Mouse (Mus musculus): ENCODE measurements around the gene Snx17.

Gene Snx17

DNA sequence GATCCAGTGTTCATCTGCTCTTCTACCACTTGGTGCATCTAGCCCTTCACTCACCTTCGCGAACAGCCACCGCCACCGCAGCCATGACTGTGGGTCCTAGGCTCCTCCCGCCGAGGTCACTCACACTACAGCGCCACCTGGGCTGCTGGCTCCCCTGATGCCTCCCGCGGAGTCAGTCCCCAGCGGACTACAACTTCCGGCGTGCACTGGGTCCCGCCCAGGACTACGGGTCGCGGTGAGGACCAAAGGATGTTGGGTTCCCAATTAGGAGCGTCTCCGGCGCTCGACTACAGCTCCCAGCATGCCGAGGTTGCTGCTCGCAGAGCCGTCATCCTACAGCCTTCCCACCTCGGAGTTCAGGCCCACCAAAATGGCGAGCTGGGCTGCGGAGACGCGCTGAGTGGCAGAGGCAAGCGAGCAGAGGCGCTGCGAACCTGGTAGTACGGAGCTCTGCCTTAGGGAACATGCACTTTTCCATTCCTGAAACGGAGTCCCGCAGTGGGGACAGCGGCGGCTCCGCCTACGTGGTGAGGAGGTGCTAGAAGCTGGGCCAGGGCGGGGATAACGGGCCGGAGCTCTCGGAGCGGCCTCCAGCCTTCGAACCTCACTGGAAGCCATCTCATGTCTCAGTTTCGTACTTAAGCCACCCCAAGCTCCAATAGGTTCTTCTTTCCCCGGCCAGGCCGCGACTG is at the start of gene Snx17, which contains the start of gene Eif2b4:
Gene Snx17, plus strand, starts transcription at position 289 of the 692 bp plus-strand sequence.
Gene Eif2b4, minus strand, starts transcription at position 492 of the 692 bp plus-strand sequence.
- in situ Hi-C loops (cut with MboI, MseI), result loop anchor here in 1 of 2 experiments (5.0 to 10.0 kb wide), 2 partner anchors 99 to 288 kb away; partner anchors contain the start of genes Ift172 and Ost4

DNA sequence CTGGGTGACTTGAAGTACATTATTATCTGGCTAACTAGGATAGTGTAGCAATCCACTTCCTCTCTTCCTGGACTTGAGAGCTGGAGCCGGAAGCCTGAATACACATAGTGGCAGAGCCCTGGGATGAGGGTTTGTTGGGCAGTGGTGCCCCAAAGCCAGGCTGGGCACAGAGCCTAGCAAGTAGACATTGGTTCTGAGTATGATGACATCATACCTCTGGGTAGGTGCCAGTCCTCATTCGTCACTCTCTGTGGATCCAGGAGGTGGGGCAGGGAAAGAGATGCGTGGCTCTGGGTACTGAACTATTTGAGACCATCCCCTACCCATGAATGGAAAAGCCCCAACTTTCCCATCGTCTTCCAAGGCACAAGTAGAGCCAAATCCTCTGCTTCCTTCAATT is 43.2 kb upstream of the Snx17 start:
- in situ Hi-C loops (cut with MboI, MseI), result no loop called here

DNA sequence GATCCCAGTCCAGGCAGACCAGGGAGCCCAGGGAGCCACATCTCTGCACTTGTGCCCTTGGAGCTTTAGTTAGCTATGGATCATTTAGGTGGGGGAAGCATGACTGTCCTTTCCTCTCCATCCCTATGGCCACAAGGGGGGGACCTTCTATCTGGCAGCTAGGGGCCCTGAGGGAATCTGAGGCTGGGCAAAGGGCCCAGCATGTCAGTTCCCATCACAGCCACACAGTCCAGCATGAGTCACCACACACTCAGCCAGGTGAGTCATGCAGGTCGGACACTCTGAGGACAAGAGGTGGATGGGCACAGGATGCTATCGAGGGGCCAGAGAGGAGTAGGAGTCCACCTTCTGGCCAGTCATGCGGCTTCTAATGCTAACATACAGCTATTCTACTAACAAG is 41.3 kb upstream of the Snx17 start:
- in situ Hi-C loops (cut with MboI, MseI), result no loop called here

DNA sequence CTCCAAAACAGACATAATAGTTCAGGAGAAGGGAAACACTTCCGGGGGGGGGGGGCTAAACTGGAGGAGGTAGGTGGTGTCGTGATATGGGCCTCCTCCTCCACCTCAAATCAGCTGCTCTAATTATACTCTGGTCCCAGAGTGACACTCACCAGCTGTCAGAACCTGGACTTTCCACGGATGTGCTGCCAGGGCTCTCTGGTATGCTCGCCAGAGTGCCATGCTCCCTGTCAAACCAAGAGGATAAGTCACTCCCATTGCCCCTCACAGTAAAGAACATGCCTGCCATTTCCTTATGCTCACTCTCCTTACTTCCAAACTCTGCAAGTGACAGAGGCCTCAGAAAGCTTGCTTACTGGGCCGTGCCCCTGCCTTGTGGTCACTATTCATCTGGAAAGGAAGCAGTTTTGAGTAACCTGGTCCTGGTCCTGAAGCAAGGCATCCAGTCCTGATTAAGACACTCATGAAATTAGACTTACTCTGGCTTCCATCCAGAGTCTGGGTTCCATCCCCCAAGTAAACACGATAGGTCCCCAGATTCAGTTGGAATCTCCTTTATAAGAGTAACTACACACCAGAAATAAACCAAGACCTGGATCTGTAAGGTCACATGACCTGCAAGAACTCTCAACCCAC is 39.4 kb upstream of the Snx17 start:
- in situ Hi-C loops (cut with MboI, MseI), result no loop called here

DNA sequence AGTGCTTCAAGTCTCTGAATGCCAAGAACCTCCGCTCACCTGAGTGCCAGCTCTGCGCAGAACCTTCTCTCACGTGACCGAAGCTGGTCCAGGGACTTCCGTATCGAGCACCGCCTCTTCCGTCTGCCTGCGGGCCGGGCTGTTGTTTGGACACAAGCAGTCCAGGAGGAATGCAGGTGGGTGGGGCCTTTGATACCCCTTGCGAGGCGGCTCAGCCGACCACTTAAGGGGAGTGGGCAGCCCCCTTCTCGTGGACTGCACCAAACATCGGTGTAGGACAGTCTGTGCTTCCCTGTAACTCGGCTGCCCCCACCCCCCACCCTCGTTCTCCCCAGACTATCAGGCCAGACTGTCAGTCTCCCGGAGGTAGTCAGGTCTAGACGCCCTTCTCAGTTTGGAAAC is 38.9 kb upstream of the Snx17 start, which contains the start of gene Mpv17:
Gene Mpv17, minus strand, starts transcription at position 100 of the 402 bp plus-strand sequence.
- in situ Hi-C loops (cut with MboI, MseI), result no loop called here

DNA sequence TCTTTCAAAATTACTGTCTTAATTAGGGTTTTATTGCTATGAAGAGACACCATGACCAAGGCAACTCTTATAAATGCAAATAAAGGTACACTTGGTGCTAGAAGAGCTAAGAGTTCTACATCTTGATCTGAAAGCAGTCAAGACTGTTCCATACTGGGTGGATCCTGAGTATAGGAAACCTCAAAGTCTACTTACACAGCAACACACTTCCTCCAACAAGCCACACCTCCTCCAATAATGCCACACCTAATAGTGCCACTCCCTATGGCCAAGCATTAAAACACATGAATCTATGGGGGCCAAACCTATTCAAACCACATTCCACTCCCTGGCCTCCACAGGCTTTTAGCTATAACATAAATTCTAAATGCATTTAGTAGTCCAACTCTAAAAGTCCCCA is 30.6 kb upstream of the Snx17 start:
- in situ Hi-C loops (cut with MboI, MseI), result no loop called here

DNA sequence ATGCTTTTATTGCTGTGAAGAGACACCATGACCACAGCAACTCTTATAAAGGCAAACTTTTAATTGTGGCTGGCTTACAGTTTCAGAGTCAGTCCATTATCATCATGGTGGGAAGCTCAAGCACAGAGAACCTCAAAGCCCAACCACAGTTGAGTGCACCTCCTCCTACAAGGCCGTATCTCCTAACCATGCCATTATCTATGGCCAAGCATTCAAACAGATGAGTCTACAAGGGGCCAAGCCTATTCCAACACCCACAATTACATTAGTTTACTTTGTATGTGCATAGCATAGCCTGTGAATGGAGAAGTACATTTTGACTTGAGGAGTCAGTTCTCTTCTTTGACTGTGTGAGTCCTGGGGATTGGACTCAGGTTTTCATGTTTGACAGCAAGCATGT is 28.1 kb upstream of the Snx17 start:
- in situ Hi-C loops (cut with MboI, MseI), result no loop called here

DNA sequence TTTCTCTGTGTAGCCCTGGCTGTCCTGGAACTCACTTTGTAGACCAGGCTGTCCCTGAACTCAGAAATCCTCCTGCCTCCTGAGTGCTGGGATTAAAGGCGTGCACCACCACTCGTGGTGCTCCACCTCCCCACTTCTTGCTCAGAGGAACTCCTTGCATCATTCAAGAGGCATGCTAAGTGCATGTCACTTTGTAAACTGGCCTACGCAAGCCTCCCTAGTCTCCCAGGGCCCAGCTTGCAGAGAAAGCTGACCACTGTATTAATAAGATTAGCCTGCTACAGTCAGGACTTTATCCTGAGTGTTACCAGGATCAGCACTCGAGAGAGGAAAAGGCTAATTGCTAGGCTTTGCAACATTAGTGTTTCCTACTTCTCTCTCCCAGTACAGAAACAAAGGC is 24.4 kb upstream of the Snx17 start:
- in situ Hi-C loops (cut with MboI, MseI), result no loop called here

DNA sequence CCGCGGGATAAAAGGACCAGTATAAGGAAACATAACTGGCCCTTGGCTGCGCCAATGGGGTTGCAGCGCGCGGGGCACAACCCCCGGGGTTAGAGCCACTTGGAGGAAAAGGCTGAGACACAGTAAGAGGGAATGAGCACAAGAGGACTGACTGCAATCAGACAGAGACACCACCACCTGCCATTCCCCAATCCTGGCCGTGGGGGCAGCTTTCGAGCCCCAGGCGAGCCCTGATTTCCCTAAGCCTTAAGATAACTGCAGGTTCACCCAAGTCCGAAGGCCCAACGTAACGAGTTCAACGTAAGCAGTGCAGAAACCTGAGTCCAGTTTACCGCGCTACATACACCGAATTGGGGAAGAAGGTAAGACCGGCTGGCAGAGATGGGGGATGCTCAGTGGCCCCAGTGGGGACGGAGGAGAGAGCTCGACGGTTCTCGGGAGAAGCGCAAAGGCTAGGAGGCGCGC is 13.7 kb upstream of the Snx17 start:
- in situ Hi-C loops (cut with MboI, MseI), result no loop called here

DNA sequence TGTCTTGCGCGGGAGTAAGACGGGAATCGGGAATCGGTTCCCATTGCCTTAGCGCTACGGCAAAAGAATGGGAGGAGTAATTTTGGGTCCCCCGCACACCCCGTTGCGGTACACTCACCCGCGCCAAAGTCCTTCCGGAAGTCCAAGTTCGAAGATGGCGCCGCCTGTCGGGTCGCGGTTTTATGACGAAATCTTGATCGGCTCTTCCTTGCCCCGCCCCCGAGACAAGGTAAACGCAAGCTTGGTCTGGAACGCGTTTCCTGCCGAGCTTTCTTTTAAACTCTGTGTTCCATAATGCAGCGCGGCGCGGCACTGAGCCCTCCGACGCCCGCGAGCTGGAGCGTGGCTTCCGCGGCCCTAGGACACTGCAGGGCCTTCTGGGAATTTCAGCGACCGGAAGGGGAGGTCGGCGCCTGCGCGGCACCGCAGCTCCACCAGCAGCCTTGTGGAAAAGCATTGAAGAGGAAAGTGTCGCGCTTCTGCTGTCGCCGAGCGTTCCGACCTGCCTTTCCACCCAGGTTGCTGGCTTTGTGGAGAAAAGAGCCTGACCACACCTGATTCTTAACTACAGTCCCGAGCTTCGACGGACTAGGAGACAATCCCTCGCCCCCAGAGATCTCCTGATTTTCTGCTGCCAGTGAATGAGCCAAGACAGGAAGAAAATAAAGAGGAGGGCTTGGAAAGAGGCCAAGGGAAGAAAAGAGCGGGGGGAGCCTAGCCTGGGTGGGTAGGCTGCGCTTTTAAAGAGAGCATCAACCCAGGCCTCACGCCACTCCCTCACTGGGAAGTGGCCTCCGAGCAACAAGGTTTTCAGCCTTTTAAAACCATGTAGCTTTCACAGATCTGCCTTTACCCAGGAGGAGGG is 13.0 kb upstream of the Snx17 start, which contains the start of the genes Gm29609 and Gtf3c2:
Gene Gm29609, minus strand, starts transcription at position 146 of the 865 bp plus-strand sequence.
Gene Gtf3c2, minus strand, starts transcription at position 379 of the 865 bp plus-strand sequence.
- in situ Hi-C loops (cut with MboI, MseI), result no loop called here

DNA sequence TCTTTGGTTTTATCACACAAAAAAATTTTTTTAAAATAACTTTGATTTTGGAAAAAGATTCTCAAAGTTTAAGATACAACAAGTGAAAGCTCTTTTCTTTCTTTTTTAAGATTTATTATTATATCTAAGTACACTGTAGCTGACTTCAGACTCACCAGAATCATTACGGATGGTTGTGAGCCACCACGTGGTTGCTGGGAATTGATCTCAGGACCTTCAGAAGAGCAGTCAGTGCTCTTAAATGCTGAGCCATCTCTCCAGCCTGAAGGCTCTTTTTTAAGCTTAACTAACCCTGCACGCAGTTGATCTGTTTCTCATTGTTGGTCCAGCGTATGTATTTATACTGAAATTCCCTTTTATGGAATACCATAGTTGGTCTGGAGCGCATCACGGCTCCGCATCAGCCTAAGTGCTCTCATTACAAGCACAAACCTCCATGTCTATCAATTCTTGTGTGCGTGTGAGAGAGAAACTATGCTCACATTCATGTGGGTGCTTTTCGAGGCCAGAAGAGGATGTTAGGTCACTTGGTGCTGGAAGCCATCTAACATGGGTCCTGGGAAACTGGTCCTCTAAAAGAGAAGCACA is 11.8 kb upstream of the Snx17 start:
- in situ Hi-C loops (cut with MboI, MseI), result no loop called here

DNA sequence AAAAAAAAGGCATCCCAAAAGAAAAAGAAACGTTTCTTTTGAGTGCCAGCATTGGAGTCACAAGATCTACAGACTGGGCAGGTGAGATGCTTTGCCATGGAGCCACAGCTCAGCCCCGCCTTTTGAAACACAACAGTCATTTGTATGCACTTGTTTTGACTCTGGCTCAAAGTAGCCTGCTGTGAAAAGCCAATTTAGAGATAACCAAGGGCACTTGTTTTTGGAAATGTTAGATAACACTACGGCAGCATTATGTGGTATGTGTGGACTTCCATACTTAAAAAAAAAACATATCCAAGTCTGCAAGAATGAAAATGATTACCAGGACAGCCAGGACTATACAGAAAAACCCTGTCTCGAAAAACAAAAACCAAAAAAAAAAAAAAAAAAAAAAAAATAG is 9.3 kb upstream of the Snx17 start:
- in situ Hi-C loops (cut with MboI, MseI), result no loop called here

DNA sequence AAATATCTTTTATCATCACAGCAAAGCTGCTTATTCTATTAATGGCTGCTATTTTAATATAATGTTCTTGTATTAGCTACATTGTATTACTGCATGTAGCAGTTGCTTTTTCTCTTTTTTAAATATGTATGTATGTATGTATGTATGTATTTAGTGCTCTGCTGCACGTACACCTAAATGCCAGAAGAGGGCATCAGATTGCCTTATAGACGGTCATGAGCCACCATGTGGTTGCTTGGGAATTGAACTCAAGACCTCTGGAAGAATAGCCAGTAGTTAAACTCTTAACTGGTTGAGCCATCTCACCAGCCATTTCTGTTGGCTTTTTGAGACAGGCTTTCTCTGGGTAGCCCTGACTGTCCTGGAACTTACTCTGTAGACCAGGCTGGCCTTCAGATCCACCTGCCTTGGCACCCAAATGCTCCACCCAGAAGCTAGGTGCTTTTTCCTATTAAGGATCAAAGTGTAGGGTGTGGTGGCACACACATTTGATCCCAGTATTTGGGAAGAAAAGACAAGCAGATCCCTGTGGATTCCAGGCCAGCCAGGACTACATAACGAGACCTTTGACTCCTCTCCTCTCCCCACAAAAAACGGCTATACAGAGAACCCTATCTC is 4.7 kb upstream of the Snx17 start:
- in situ Hi-C loops (cut with MboI, MseI), result no loop called here

DNA sequence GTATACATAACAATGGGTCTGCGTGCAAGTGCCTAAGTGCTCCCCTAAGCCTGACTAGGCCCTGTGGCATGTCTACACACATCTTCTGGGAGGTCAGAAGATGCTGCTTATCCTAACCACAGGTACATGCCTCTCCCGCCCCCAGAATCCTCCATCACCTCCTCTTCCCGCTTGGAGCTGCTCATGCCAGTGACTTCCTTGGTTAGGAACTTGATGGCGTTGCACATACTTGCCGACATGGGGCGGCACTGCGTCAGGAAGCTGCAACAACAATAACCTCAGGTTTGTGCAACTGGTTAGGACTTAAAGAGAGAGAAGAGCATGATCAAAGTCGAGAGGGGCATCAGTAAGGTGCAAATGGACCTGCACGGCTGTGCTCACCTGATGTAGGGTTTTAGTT is 2.8 kb upstream of the Snx17 start:
- in situ Hi-C loops (cut with MboI, MseI), result loop anchor here in 1 of 2 experiments (5.0 to 10.0 kb wide), 2 partner anchors 102 to 285 kb away; partner anchors contain the start of genes Ift172 and Ost4

DNA sequence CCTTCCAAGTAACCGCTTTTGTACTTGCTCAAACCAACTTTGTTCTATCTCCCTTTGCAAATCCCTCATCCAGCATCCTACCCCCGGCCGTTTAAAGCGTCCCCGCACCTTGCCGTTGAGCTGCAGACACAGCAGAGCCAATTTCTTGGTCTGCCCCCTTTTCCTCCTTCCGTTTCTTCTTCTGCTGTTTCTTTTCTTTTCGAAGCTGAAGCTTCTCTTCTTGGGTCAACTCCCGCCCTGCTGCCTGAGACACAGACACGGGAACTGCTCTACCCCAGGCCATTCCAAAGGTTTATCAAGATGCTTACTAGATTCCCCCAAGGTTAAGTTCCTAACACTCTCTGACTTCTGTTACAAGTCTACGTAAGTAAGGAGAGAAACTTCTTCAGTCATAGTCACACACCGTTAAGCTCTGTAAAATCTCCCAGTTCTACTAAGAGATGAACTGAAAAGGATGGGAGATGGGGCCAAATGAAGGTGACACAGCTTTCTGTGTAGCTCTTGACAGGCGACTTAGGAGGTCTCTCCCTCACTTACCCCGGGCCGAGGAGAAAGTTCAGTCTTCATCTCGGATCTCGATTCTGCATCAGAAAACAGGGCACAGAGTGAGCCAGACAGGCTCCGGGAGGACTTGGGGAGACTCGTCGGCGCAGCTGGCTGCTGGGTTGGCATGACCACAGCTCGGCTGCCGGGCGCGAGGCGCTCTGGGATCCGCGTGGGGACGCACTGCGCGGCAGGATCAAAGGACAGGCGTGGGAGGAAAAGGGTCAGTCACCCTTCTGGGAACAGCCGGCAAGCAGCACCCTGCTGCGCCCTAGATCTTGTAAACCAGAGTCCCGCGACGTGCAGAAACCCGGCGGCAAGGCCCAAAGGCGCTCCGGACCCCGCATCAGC is 735 bp upstream of the Snx17 start:
- in situ Hi-C loops (cut with MboI, MseI), result loop anchor here in 1 of 2 experiments (5.0 to 10.0 kb wide), 2 partner anchors 100 to 287 kb away; partner anchors contain the start of genes Ift172 and Ost4

DNA sequence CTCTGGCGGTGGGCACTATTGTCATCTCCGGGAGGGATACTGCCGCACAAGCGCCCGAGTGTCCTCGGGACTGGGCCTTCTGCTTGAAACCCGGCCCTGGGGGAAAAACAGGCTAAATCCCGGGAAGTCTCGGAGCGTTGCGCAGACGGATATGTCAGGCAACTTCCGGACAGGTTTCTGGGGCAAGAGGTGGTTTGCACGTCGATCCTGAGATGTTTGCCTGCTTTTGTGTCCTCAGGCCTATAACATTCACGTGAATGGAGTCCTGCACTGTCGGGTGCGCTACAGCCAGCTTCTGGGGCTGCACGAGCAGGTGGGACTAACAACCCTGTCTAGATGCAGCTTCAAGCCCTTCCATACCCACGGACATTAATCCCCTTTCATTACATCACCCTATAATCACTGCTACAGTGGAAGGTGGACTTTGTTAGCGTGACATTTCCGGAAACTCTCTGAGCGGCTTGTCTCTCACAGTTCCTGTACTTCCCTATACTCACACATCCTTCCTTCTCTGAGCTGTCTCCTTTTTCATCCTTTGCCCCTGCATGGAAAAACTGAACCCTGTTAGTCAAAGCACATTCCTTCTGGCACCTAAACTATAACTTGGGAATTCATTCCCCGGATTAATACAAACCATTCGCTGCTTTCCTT is 729 bp downstream of the Snx17 start:
- in situ Hi-C loops (cut with MboI, MseI), result loop anchor here in 1 of 2 experiments (5.0 to 10.0 kb wide), 2 partner anchors 99 to 289 kb away; partner anchors contain the start of genes Ift172 and Ost4

DNA sequence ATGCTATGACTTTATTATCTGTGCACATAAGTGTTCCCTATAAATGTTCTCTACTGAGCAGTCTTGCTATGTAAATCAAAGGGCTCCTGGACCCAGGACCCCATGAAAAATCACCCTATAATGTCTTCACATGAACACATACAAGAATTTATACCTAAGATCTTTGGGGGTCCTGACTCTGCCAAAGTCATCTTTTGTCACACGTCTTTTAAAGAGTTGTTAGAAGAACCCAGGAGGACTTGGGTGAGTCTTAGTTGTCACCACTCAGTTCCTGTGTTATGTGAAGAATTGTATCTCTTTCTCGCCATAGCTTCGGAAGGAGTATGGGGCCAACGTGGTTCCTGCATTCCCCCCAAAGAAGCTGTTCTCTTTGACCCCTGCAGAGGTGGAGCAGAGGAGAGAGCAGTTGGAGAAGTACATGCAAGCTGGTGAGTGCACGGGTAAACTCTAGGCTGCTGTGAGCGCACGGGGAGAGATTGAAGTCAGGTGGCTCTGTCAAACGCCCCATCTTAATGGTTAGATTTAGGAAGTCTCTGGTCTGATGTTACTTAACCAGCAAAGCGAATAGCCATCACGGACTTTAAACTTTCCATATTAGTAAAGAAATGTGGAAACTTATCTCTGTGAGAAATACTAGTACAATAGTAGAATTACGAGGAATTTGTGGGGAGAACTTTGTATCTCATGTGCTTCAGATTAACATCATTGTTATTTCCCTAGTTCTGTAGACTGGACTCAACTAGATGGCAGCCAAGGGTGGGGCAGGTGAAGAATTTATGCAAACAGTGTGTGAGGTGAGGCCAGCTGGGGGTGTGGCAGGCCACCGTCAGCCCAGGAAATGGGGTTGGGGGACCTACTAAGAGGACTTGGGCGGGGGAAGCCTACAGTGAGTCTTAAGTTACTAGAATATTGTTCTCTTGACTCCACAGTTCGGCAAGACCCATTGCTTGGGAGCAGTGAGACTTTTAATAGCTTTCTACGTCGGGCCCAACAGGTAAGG is 1.8 kb downstream of the Snx17 start:
- in situ Hi-C loops (cut with MboI, MseI), result loop anchor here in 1 of 2 experiments (5.0 to 10.0 kb wide), 2 partner anchors 98 to 290 kb away; partner anchors contain the start of genes Ift172 and Ost4

DNA sequence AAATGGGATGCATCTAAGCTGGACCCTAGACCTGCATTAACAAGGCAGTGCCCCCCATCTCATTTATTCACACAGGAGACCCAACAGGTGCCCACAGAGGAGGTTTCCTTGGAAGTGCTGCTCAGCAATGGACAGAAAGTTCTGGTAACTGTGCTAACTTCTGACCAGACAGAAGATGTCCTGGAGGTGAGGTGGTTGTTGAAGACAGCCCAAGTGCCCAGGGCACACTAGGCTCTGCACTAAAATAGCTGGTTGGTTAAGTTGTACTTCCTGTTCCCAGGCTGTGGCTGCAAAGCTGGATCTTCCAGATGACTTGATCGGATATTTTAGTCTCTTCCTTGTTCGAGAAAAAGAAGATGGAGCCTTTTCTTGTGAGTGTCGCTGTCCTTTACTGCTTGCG is 2.6 kb downstream of the Snx17 start:
- in situ Hi-C loops (cut with MboI, MseI), result loop anchor here in 1 of 2 experiments (10.0 kb wide), 1 partner anchor 291 kb away; the partner anchor contains the start of gene Ost4

Data from T-helper 17 cell (primary cell).